Mouse (Mus musculus) embryonic facial prominence, embryonic 14.5 days (tissue): ENCODE results near the gene Dpyd. TPM values are rescaled to one million over a fixed set of nuclear protein-coding genes. Genes with fewer than 3 reads are reported as not detected.

ENCODE experiments used
- ATAC-seq: fragments of 200-750 bp; cut with Nextera tagmentation; 2 replicates; pipeline ENCODE4 v1.8.0; 2017; ENCODE audit warnings: low read depth, moderate number of reproducible peaks, moderate TSS enrichment
- DNase-seq: peaks from one replicate; pipeline ENCODE4 v3.0.0-alpha.2; 2015; ENCODE audit warnings: low spot score
- H3K27ac ChIP-seq: fragments of 300-500 bp; sonication (generic); replicated peaks from 2 replicates; pipeline ENCODE4 v1.5.1; 2014; ENCODE audit warnings: low read depth, mild to moderate bottlenecking, low read length, moderate library complexity
- H3K27me3 ChIP-seq: fragments of 300-500 bp; sonication (generic); replicated peaks from 2 replicates; pipeline ENCODE4 v1.6.1; 2014; ENCODE audit warnings: low read length; ENCODE audit not compliant: control insufficient read depth, insufficient read depth
- H3K36me3 ChIP-seq: fragments of 300-500 bp; sonication (generic); 2 replicates; pipeline ENCODE4 v1.6.1; 2014; ENCODE audit warnings: low read length, mixed read lengths; ENCODE audit not compliant: control insufficient read depth, insufficient read depth
- H3K4me1 ChIP-seq: fragments of 300-500 bp; sonication (generic); 2 replicates; pipeline ENCODE4 v1.6.1; 2014; ENCODE audit warnings: antibody characterized with exemption, low read length; ENCODE audit not compliant: control insufficient read depth, insufficient read depth
- H3K4me2 ChIP-seq: fragments of 300-500 bp; sonication (generic); 2 replicates; pipeline ENCODE4 v1.6.1; 2014; ENCODE audit warnings: low read depth, mild to moderate bottlenecking, low read length, moderate library complexity, mixed read lengths
- H3K4me3 ChIP-seq: fragments of 300-500 bp; sonication (generic); 2 replicates; pipeline ENCODE4 v1.5.1; 2014; ENCODE audit warnings: low read depth, mild to moderate bottlenecking, low read length
- H3K9ac ChIP-seq: fragments of 300-500 bp; sonication (generic); 2 replicates; pipeline ENCODE4 v1.6.1; 2014; ENCODE audit warnings: low read depth, mild to moderate bottlenecking, low read length, moderate library complexity, mixed read lengths
- H3K9me3 ChIP-seq: fragments of 300-500 bp; sonication (generic); 2 replicates; pipeline ENCODE4 v1.6.1; 2016; ENCODE audit warnings: low read length; ENCODE audit not compliant: control insufficient read depth
- whole genome bisulfite sequencing: fragments of 180-500 bp; shearing (Covaris S2); extraction: QIAGEN DNeasy Blood & Tissue Kit; methylation state at CpG from one replicate; pipeline ENCODE4 v1.1.7; 2014; 5-methylcytosine and 5-hydroxymethylcytosine counted together
- polyA plus RNA-seq: library from polyadenylated mRNA; unstranded; fragments of >200 nt; fragmentation: Nextera tagmentation; extraction: Ambion mirVana; gene quantifications from 2 replicates; pipeline ENCODE4 v1.2.1, GENCODE M21; 2014

The Dpyd gene
- polyA plus RNA-seq, 1 experiment from 2014 or later = 6.9 TPM

GRCm38 (mm10) chr3:119447559-119447958 is 885.6 kb downstream of the Dpyd start:
- no peak for DNase-seq
- Histone ChIP-seq H3K4me1 (no peaks in the 10 kb centered on the region), H3K4me3 (no peak overlapping the region), H3K9me3 (no peaks in the 10 kb centered on the region), H3K36me3 (no peaks in the 10 kb centered on the region), H3K27ac (no peak overlapping the region), H3K4me2 (no peak overlapping the region), H3K27me3 (no peaks in the 10 kb centered on the region), H3K9ac (no peak overlapping the region)
- no peak for ATAC-seq
- WGBS = 76% methylated on average over 2 of the region's 2 CpGs

- H3K27ac ChIP-seq = no peak overlapping the region
- no peak overlapping the region for H3K4me3 ChIP-seq
- no peak for ATAC-seq
- no peak overlapping the region for H3K4me2 ChIP-seq
- no peaks in the 10 kb centered on the region for H3K27me3 ChIP-seq
- H3K9ac ChIP-seq = no peak overlapping the region
- H3K4me1 ChIP-seq = no peaks in the 10 kb centered on the region
- no peaks in the 10 kb centered on the region for H3K36me3 ChIP-seq
- WGBS = 80% methylated on average over 2 of the region's 2 CpGs
- H3K9me3 ChIP-seq = no peaks in the 10 kb centered on the region
- no peak for DNase-seq
Observed at GRCm38 (mm10) chr3:119464073-119464472, 902.1 kb downstream of the Dpyd start.

DNA sequence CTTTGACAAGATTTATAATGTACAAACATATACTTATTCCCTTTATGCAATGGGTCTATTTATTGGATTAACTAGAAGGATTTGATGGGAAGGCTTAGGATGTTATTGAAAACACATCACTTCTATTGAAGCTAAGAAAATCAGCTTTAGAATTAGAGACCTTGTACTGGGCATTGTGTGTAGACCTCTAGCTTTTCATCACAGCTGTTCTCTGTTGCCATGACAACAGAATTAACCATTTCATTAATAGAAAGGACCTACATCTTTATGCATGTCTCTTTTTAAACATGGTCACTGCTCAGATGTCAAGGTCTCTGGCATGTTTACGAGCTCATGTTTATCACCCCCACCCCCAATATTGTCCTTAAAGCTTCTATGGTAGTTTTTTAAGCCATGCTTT is 902.5 kb downstream of the Dpyd start:
- Histone ChIP-seq H3K9me3 (no peaks in the 10 kb centered on the region), H3K4me1 (no peaks in the 10 kb centered on the region), H3K9ac (no peak overlapping the region), H3K36me3 (no peaks in the 10 kb centered on the region), H3K27me3 (no peaks in the 10 kb centered on the region), H3K4me2 (no peak overlapping the region), H3K27ac (no peak overlapping the region), H3K4me3 (no peak overlapping the region)
- ATAC-seq (no peak), DNase-seq (no peak)
- WGBS = 72% methylated on average over 1 of the region's 1 CpGs

DNA sequence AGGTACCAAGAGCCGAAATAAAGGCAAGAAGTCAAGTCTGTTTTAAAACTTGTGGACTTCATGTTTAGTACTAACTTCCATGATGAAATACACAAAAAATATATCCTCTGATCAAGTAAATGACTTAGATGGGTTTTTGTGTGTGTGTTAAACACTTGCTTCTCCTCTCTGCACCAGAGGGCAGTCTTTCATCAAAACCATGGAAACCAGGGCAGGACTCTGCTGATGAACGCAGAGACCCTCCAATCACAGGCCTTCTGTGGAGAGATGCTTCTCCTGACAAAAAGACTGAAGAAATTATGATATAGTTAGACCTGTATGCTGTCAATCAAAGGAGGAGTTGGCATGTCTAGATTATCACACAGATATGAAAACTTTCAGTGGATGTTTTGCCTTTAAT is 905.8 kb downstream of the Dpyd start:
- Histone ChIP-seq H3K27me3 (no peaks in the 10 kb centered on the region), H3K36me3 (no peaks in the 10 kb centered on the region), H3K4me2 (no peak overlapping the region), H3K27ac (no peak overlapping the region), H3K9me3 (no peaks in the 10 kb centered on the region), H3K9ac (no peak overlapping the region), H3K4me1 (no peaks in the 10 kb centered on the region), H3K4me3 (no peak overlapping the region)
- 72% methylated on average over 2 of the region's 2 CpGs for WGBS
- DNase-seq (peak; percentile 18), ATAC-seq (no peak)
